32 mouse cellular contexts compared by ENCODE assay signal in the genomic region with DNA sequence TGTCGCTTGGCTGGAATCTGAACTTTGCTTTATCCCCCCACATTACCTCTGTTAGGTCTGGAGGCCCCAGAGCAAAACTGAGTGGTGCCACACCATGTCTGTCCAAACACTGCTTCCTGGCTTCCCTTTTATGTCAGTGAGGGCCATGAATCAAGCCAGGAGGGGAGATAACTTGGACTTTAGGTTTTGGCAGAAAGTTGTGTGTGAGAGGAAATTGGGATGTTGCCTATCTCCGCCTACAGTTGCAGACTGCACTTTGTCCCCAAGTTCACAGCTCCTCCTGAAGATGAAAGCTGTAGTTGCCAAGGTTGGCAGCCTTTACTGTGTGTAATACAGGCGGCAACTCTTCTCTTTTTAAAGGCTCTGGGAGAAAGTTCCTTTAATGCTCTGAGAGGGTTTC. TPM values are rescaled to one million over a fixed set of nuclear protein-coding genes. Genes with fewer than 3 reads are reported as not detected.
DNase-seq lines count a peak whose midpoint lies in the region; ATAC-seq and TF ChIP-seq lines count a peak whose summit lies in the region.
"Had no signal": no experiment of that assay in that cellular context is flagged by ENCODE, and none has a peak within 500 bp of the region (broad histone marks: within the 10 kb centered on the region; RNA-seq: fewer than 3 reads in every experiment).

No protein-coding gene starts in this region.

- 83% methylated on average over 3 of the region's 3 CpGs for WGBS in kidney, embryonic 15.5 days
- WGBS in liver, embryonic 15.5 days (ENCODE audit: insufficient replicate concordance), result 65% methylated on average over 3 of the region's 3 CpGs
- WGBS in liver, embryonic 12.5 days (ENCODE audit: insufficient replicate concordance), result 79% methylated on average over 3 of the region's 3 CpGs
- 33% methylated on average over 3 of the region's 3 CpGs for WGBS in small intestine, adult 2 months

- H3K27me3 ChIP-seq in kidney, embryonic 15.5 days, result no peaks in the 10 kb centered on the region
- no peaks in the 10 kb centered on the region for H3K27me3 ChIP-seq in liver, embryonic 15.5 days
- H3K27me3 ChIP-seq in liver, embryonic 12.5 days (replicated peaks), result no peaks in the 10 kb centered on the region
- H3K27me3 ChIP-seq in small intestine, adult 2 months (ENCODE audit: control insufficient read depth, insufficient read depth, low read length), result no peaks in the 10 kb centered on the region
- H3K27me3 ChIP-seq: CH12.LX; lung, embryonic 15.5 days; megakaryocyte, embryonic 14.5 days; midbrain, embryonic 15.5 days; neural tube, embryonic 13.5 days; Patski had no signal

- no peak for TF ChIP-seq CTCF in small intestine, adult 2 months (IDR thresholded peaks at IDR 0.05; ENCODE audit: extremely low read depth, insufficient read length, insufficient replicate concordance, low read depth, low read length)

- TF ChIP-seq POLR2A in small intestine, adult 2 months (IDR thresholded peaks at IDR 0.05; ENCODE audit: low read depth, low read length), result no peak

- no peak overlapping the region for H3K9ac ChIP-seq in kidney, embryonic 15.5 days
- no peak overlapping the region for H3K9ac ChIP-seq in liver, embryonic 15.5 days
- no peak overlapping the region for H3K9ac ChIP-seq in liver, embryonic 12.5 days
- H3K9ac ChIP-seq: forebrain, postnatal 0 days; lung, embryonic 15.5 days; midbrain, embryonic 15.5 days; neural tube, embryonic 13.5 days had no signal

- H3K9me3 ChIP-seq in kidney, embryonic 15.5 days (replicated peaks), result no peaks in the 10 kb centered on the region
- no peaks in the 10 kb centered on the region for H3K9me3 ChIP-seq in liver, embryonic 15.5 days (replicated peaks)
- no peaks in the 10 kb centered on the region for H3K9me3 ChIP-seq in liver, embryonic 12.5 days (replicated peaks)
- H3K9me3 ChIP-seq: embryonic facial prominence, embryonic 10.5 days; forebrain, embryonic 10.5 days; G1E; hindbrain, embryonic 10.5 days; lung, embryonic 15.5 days; megakaryocyte, embryonic 14.5 days; midbrain, embryonic 15.5 days; neural tube, embryonic 13.5 days had no signal

- H3K4me3 ChIP-seq in kidney, embryonic 15.5 days (replicated peaks), result no peak overlapping the region
- no peak overlapping the region for H3K4me3 ChIP-seq in liver, embryonic 15.5 days (replicated peaks)
- no peak overlapping the region for H3K4me3 ChIP-seq in liver, embryonic 12.5 days
- no peak overlapping the region for H3K4me3 ChIP-seq in small intestine, adult 2 months (ENCODE audit: low read depth, low read length)
- H3K4me3 ChIP-seq: embryonic facial prominence, embryonic 10.5 days; forebrain, embryonic 10.5 days; hindbrain, embryonic 10.5 days; left cerebral cortex, adult 2 months; lung, embryonic 15.5 days; megakaryocyte, embryonic 14.5 days; midbrain, embryonic 15.5 days; myocyte; neural tube, embryonic 13.5 days had no signal

- no peak for ATAC-seq in kidney, embryonic 15.5 days (replicated peaks; ENCODE audit: low FRiP score)
- no peak for ATAC-seq in liver, embryonic 15.5 days (ENCODE audit: insufficient read depth)
- ATAC-seq in liver, embryonic 12.5 days, result no peak
- ATAC-seq: forebrain, postnatal 0 days; hindbrain, postnatal 0 days; midbrain, embryonic 15.5 days; Patski had no signal

- H3K27ac ChIP-seq in kidney, embryonic 15.5 days, result no peak overlapping the region
- H3K27ac ChIP-seq in liver, embryonic 15.5 days (replicated peaks), result peak overlapping the region; percentile 38; the same call in 1 of the 2 replicates
- H3K27ac ChIP-seq in liver, embryonic 12.5 days, result no peak overlapping the region
- peak overlapping the region; percentile 4 for H3K27ac ChIP-seq in small intestine, adult 2 months (ENCODE audit: insufficient read depth, low read depth, low read length)
- H3K27ac ChIP-seq: embryonic facial prominence, embryonic 10.5 days; forebrain, embryonic 10.5 days; hindbrain, embryonic 10.5 days; hindbrain, postnatal 0 days; left cerebral cortex, adult 2 months; lung, embryonic 15.5 days; midbrain, embryonic 15.5 days; neural tube, embryonic 13.5 days had no signal

- H3K36me3 ChIP-seq in kidney, embryonic 15.5 days, result peaks cover 73% of the 10 kb centered on the region
- peaks cover 88% of the 10 kb centered on the region for H3K36me3 ChIP-seq in liver, embryonic 15.5 days (replicated peaks)
- H3K36me3 ChIP-seq in liver, embryonic 12.5 days, result peaks cover 90% of the 10 kb centered on the region
- peaks cover 57% of the 10 kb centered on the region for H3K36me3 ChIP-seq in small intestine, adult 2 months (ENCODE audit: control insufficient read depth, insufficient read depth, low read length)

- peaks cover 32% of the 10 kb centered on the region for H3K4me1 ChIP-seq in kidney, embryonic 15.5 days
- peaks cover 37% of the 10 kb centered on the region for H3K4me1 ChIP-seq in liver, embryonic 15.5 days (replicated peaks)
- H3K4me1 ChIP-seq in liver, embryonic 12.5 days, result peaks cover 43% of the 10 kb centered on the region
- peaks cover 32% of the 10 kb centered on the region for H3K4me1 ChIP-seq in small intestine, adult 2 months (ENCODE audit: control insufficient read depth, insufficient read depth, insufficient read length, low read length)
- H3K4me1 ChIP-seq: embryonic facial prominence, embryonic 10.5 days; forebrain, embryonic 10.5 days; hindbrain, embryonic 10.5 days; midbrain, embryonic 15.5 days had no signal

- no peak overlapping the region for H3K4me2 ChIP-seq in kidney, embryonic 15.5 days
- H3K4me2 ChIP-seq in liver, embryonic 15.5 days, result no peak overlapping the region
- H3K4me2 ChIP-seq in liver, embryonic 12.5 days, result no peak overlapping the region
- H3K4me2 ChIP-seq: heart, embryonic 11.5 days; lung, embryonic 15.5 days; midbrain, embryonic 15.5 days; neural tube, embryonic 13.5 days had no signal

- DNase-seq in kidney, adult 11 months, result peak; percentile 85
- peak; percentile 44 for DNase-seq in kidney, postnatal 10 days
- no peak for DNase-seq in thymus, postnatal 14 days
- DNase-seq: B cell, adult 2 months; cerebellum, adult 11-12 months; cerebellum, postnatal 10 days; forebrain, postnatal 0 days; gastrocnemius, postnatal 14 days; heart, adult 11 months; lung, postnatal 36 days; retina, postnatal 1 day; right cerebral cortex, postnatal 25 days; thymus, adult 18-20 months; thymus, postnatal 4 days had no signal

RNA-seq across cellular contexts. Expression of a gene that starts 9.0 kb away (rescaled TPM):
- 224 and 231 TPM in 2 replicates for polyA plus RNA-seq in kidney, embryonic 15.5 days (2015; fragmentation: Nextera tagmentation; extraction: Ambion mirVana)
- polyA plus RNA-seq in liver, embryonic 15.5 days (2015; fragmentation: Nextera tagmentation; extraction: Ambion mirVana), result 119 and 121 TPM in 2 replicates
- 176 and 179 TPM in 2 replicates for polyA plus RNA-seq in liver, embryonic 12.5 days (2016; fragmentation: Nextera tagmentation; extraction: Ambion mirVana)
- polyA plus RNA-seq in small intestine, adult 2 months (2012; rRNA removed), result 42.5 and 79.2 TPM in 2 replicates

RNA-seq across cellular contexts. Expression of a gene that starts 38.5 kb away (rescaled TPM):
- 19.4 and 20.3 TPM in 2 replicates for polyA plus RNA-seq in kidney, embryonic 15.5 days (2015; fragmentation: Nextera tagmentation; extraction: Ambion mirVana)
- 0.71 and 0.77 TPM in 2 replicates for polyA plus RNA-seq in liver, embryonic 15.5 days (2015; fragmentation: Nextera tagmentation; extraction: Ambion mirVana)
- polyA plus RNA-seq in liver, embryonic 12.5 days (2016; fragmentation: Nextera tagmentation; extraction: Ambion mirVana), result 2.0 and 2.5 TPM in 2 replicates
- 2.3 and 3.2 TPM in 2 replicates for polyA plus RNA-seq in small intestine, adult 2 months (2012; rRNA removed)
- polyA plus RNA-seq: G1E had no signal

RNA-seq across cellular contexts. Expression of a gene that starts 57.3 kb away (rescaled TPM):
- 7.1 TPM in 2 replicates for polyA plus RNA-seq in kidney, embryonic 15.5 days (2015; fragmentation: Nextera tagmentation; extraction: Ambion mirVana)
- polyA plus RNA-seq in liver, embryonic 15.5 days (2015; fragmentation: Nextera tagmentation; extraction: Ambion mirVana), result 4.8 and 5.5 TPM in 2 replicates
- 7.1 TPM in 2 replicates for polyA plus RNA-seq in liver, embryonic 12.5 days (2016; fragmentation: Nextera tagmentation; extraction: Ambion mirVana)
- polyA plus RNA-seq in small intestine, adult 2 months (2012; rRNA removed), result 99.3 and 218 TPM in 2 replicates

Comparison
In these comparisons a context has a peak if more than half of its experiments do, and no peak if none do; other contexts are left out.
1. H3K27ac ChIP-seq: peak in liver, embryonic 15.5 days (single experiment) and small intestine, adult 2 months (single experiment); none in kidney, embryonic 15.5 days (single experiment) and liver, embryonic 12.5 days (single experiment).
2. RNA of a gene that starts 57.3 kb away (polyA plus RNA-seq): 99.3 to 218 TPM in small intestine, adult 2 months; 7.1 TPM in kidney, embryonic 15.5 days, 7.1 TPM in liver, embryonic 12.5 days and 4.8 to 5.5 TPM in liver, embryonic 15.5 days; every median in the first group is over 10 times any median in the second.